Mouse (Mus musculus) cerebellum, postnatal 25 days (tissue): ENCODE measurements at regions not wholly inside any gene's neighbourhood (a gene's known extent, or its start where the extent isn't known, plus 50 kb on each side); places are given as distances from the start of the nearest gene placed in this dataset.
A peak's percentile ranks its signal among the peaks of the same experiment; 100 is the strongest.
"Not testable (repeated sequence)": the region's sequence is repeated elsewhere in the genome, so short reads cannot be mapped to it uniquely, and the experiment has no call there.

Experiments used
- DNase-seq, 2 experiments: peaks; one replicate each; pipeline ENCODE4 v3.0.0; 2021; ENCODE audit warnings: mixed read lengths in 2 of 2

GRCm38 (mm10) chr4:146263038-146263685, 106.5 kb downstream of the Zfp600 start:
- DNase-seq, result peak in 1 of 2 experiments; percentile 0

GRCm38 (mm10) chr4:146263790-146264189, 107.2 kb downstream of the Zfp600 start:
- not testable (repeated sequence) for DNase-seq

- DNase-seq, result not testable (repeated sequence)
Observed at GRCm38 (mm10) chr4:146270119-146270747, 113.6 kb downstream of the Zfp600 start.
